Mouse (Mus musculus) lung, postnatal 4 days (tissue): ENCODE data around the gene Cldn15.

Source experiments
- DNase-seq, 2 experiments: peaks; one replicate each; pipeline ENCODE4 v3.0.0; 2021

The Cldn15 gene

DNA sequence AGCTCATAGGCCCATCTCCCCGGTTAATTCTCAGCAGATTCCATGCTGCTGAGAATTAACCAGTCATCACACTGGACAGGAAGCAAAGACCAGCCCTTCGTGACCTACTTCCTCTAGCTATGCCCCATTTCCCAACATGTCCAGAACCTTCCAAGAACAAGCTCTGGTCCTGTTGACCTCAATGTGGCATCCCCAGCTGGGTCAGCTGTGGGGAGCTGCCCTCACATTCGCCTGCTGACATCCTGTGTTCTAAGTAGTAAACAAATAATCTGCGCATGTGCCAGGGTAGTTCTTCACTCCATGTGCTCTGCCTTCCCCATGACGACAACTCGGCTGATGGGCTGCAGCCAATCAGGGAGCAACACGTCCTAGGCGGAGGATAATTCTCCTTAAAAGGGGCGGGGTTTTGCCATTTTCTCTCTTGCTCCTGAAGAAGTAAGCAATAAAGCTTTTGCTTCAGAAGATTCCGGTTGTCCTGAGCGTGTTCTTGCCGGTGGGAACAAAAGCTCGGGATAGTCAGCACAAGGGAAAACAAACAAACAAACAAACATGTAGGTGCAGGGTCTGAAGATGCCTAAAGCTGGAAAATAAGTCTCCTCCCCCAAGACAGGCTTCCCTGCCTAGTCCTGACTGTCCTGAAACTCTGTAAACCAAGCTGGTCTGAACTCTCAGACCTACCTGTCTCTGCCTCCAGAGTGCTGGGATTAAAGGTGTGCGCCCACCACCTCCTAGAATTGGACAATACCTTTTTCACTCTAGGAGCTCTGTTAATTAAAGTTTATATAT lies 16.7 kb upstream of the Cldn15 start:
- DNase-seq: peak in 1 of 2 experiments; percentile 51

DNA sequence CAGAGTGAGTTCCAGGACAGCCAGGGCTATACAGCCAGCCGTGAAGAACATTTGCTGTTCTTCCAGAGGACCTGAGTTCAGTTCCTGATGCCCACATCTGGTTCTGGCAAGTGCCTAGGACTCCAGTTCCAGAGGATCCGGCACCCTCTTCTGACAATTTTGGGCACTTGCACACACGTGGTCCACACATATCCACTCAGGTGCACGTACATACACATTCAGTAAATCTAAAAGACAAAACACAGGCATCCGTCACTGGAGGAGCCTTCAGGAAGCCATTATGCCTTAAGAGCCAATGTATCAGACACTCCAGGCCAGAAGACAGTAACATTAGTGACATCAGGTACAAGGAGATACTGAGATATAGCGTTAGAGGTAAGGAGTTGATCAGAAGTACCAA lies 15.9 kb upstream of the Cldn15 start:
- no peak for DNase-seq

DNA sequence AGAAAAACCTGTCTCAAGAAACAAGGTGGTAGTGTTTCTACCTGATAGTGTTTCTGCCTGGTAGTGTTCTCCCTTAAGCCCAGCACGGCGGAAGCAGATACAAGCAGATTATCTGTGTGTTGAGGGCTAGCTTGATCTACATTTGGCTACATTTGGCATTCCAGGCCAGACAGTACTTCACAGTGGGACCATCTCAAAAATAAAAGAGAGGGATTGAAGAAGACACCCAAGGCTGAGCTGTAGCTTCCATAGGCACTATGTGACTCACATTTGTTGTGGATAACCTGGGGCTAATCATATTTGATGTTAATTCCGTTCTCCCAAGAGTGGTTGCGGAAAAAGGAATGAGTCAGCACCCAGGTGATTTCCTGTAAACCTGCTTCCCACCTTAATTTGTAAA lies 14.3 kb upstream of the Cldn15 start:
- DNase-seq: no peak

GRCm38 (mm10) chr5:136953015-136953414 lies 13.4 kb upstream of the Cldn15 start, which contains the start of gene Fis1:
Gene Fis1 (plus strand): TSS chr5:136953275.
- peak; percentile 97 to 98 for DNase-seq

GRCm38 (mm10) chr5:136953440-136953951 lies 12.9 kb upstream of the Cldn15 start:
- DNase-seq: peak; percentile 55 to 58

- DNase-seq: no peak
Measured at GRCm38 (mm10) chr5:136955622-136956021, 10.8 kb upstream of the Cldn15 start.

- no peak for DNase-seq
Measured at GRCm38 (mm10) chr5:136957250-136957649, 9.2 kb upstream of the Cldn15 start.

DNA sequence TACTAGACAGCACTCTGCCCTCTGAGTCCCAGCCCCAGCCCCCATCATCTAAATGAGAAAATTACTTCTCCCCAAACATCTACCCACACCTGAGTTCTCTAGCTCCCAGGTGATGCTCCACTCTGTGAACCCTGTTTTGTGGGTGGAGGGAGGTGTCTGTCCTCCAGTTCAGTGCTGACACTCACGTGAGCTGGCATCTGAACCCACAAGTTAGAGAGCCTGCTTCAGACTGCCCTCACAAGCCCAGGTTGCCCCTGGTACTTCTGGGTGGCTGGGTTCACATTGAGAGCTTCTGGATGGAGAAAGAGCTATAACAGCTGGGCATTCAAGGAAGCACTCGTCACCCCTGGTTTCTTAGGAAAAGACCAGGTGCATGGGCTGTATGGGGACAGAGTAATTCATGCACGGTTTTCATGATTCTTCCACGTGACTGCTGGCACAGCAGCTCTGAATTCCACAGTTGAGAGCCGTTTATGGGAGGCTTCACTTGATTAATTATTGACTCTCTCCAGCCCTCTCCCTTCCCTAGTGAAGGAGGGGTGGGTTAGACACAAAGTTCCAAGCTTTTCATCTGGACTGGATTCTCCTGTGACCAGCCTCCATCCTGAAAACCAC lies 7.3 kb upstream of the Cldn15 start:
- DNase-seq: peak in 1 of 2 experiments; percentile 36

- no peak for DNase-seq
Measured at GRCm38 (mm10) chr5:136960053-136960452, 6.4 kb upstream of the Cldn15 start.

DNA sequence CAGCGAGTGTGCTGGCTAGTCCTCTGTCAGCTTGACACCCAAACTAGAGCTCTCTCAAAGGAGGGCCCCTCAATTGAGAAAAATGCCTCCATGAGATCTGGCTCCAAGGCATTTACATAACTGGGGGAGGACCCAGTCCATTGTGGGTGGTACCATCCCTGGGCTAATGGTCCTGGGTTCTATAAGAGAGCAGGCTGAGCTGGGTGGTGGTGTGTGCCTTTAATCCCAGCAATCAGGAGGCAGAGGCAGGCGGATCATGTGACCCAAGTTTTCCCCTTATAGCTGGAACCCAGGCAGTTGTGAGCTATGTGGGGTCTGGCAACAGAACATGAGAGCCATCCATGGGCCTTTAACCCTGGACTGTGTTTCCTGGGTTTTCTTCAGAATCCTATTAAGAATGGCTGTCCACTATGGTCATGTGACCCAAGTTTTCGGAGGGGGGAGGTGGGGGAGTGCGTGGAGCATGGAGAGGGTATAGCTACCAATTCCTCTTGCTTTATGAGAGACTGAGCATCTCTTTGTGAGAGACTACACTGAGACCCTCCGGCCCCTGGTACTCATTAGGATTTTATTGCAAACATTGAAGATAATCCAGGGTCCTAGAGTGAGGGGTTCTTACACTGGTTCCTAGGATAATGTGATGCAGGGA lies 5.0 kb upstream of the Cldn15 start:
- DNase-seq: no peak

GRCm38 (mm10) chr5:136961983-136962461 lies 4.4 kb upstream of the Cldn15 start:
- DNase-seq: peak; percentile 91 to 92

- peak; percentile 88 to 92 for DNase-seq
Measured at GRCm38 (mm10) chr5:136962501-136962900, 3.9 kb upstream of the Cldn15 start.

DNA sequence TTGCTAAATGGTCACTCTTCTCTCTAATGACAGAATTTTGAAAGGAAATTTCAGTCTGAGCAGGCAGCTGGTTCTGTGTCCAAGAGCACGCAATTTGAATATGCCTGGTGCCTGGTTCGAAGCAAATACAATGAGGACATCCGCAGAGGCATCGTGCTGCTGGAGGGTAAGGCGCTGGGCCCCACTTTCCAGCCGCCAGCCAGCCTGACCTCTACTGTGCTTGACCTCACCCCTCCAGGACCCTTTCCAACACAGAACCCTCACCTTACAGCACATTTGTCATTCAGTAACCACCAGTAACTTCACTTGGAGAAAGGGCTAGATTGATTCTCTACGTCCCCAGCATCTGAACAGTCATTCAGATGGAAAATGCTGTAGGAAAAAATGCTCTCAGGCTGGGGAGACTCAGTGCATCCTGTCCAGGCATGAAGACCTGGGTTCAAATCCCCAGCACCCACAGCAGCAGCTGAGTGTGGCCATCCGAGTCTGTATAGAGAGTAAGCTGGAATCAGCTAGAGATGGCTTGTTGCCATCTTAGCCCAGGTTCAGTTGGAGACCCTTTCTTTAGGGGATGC lies 3.4 kb upstream of the Cldn15 start:
- no peak for DNase-seq

DNA sequence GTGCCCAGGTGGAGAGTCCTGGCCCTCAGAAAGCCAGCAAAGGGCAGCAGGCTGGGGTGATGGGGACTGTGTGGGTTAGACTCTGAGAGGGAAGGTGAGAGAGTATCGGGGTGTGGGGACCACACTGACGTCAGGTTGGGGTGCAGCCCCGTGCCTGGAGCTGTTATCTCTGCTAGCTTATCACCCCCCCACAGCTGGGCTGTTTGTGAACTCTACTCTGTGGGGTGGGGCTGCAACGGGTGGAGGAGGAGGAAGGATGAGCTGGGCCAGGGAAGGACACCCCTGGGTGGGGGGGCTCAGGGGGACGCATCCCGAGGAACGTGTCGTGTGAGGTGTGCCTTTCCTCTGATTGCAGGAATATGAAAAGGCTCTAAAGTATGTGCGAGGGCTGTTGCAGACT lies 1.2 kb upstream of the Cldn15 start:
- no peak for DNase-seq

- no peak for DNase-seq
Measured at GRCm38 (mm10) chr5:136965686-136966085, 730 bp upstream of the Cldn15 start.

DNA sequence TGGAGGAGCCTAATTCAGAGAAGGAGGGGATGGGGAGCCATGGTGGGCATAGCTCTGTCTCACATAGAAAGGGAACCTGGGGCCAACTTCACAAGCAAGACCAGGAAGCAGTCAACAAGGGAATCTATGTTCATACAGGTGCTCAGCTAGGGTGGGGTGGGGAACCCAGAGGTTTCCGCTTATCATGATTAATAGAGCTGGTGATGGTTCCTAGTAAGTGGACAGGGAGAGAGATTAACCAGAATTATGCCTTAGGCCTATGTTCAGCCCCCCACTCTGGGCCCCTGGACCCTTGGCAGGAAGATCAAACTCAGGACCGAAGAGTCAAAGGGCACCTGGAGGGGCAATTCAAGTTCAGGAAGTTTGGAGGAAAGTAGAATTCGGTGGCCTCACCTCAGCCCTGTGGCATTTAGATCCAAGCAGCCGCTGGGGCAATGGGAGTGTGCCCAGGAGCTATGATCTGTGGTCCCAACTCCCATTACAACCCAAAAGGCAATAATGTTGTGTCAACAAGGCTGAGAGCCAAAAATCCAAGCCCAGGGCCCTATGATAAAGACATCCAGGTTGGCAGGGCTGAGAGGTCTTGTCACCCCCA lies 542 bp downstream of the Cldn15 start:
- no peak for DNase-seq

DNA sequence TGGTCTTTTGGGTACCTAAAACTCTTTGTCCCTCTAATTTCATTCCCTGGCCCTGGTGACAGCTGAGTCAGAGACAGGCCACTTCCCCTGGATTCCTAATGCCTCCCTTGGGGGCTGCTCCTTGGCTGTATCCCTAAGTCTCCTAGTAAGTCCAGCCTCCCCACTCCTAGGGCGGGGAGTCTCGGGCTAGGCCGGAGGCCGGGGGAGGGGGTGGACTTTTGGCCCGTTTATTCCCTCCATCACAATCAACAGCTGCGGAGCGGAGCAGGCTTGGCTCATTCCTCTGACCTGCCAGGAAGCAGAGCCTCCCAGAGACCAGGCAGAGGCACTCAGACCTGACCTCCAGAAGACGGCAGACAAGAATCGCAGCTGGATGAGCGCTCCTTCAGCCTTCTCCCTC lies 1.2 kb downstream of the Cldn15 start:
- peak; percentile 48 to 74 for DNase-seq

DNA sequence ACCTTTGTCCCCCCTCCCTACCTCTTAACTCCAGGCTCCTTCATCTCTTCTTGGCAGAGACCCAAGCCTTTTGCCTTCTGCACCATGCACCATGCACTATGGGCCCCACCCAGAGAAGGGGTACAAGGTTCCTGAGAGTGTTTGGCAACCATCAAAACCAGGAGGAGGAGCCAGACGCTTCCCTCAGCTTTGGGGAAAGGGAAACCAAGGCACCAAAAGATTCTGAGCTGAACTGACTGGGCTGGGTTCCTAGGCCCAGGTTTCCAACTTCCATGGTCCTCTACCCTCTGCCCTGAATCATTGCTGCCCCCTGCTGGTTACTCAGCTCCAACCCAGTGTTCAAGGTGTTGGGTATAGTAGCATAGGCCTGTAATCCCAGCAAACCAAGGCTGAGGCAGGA lies 4.3 kb downstream of the Cldn15 start:
- DNase-seq: peak; percentile 70 to 85

DNA sequence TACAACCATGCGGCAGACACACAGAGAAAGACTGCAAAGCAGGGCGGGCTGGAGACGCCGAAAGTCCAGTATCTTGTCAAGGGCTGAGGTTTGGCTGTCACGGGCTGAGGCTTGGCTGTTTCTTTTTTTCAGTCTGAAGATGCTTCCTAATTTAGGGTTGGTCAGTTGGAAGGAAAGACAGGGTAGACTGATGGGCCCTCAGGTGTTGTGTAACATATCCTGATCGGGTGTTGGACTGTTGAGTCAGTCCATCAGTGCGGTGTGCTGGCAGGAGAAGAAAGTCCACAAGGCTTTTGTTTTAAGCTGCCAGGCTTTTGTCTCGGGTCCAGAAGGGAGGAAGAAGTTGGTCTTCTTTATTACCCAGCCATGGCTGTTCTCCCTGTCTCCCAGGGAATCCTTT lies 7.3 kb downstream of the Cldn15 start:
- no peak for DNase-seq

DNA sequence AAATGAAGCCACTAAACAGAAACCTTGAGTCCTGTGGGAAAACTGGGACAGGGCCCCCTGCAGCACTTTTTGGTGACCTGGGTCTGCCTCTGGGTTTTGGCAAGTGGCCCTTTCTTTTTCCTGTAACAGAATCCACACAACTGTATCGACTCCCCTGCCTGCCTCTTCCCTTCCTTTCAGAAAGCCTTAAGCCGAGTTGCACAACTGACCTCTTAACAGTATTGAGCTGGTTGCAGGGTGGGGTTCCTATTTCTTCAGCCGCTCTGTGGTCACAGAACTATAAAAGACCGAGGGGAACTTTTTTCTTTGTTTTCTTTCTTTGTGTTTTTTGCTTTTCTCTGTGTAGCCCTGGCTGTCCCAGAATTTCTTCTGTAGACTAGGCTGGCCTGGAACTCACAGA lies 11.4 kb downstream of the Cldn15 start:
- DNase-seq: peak in 1 of 2 experiments; percentile 27

DNA sequence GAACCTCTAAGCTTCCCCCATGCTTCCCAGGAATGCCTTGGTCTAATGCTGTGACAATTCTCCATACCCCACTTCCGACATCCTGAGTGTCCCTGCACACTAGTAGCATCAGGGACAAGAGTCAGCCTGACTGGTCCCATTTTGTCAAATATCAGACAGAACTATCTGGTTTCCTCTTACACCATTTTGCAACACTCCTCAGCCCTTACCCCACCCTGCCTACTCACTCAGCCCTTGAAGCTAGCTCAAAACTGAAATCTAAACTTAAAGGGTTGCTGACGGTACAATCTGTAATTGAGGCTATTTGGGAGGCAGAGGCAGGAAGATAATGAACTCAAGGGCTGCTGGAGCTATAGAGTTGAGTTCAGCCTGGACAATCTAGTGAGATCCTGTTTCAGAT lies 13.3 kb downstream of the Cldn15 start:
- DNase-seq: no peak

DNA sequence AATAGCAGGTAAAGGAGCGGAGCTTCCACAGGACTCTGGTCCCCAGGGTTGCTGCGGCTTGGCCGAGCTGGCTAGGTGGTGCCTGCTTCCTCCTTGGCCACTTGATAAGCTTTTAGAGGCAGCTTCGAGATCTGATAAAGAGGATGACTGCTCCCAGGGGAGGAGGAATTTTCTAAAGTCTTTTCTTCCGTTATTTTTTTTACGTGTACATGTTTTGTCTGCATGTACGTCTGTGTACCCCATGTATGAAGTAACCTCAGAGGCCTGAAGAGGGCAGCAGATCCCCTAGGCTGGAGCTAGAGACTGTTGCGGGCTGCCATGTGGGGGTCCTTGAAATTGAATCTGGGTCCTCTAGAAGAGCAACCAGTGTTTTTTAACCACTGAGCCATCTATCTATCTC lies 14.6 kb downstream of the Cldn15 start:
- no peak for DNase-seq
